Mouse (Mus musculus) T-helper 1 cell (primary cell): Measurements from ENCODE around the gene Arhgef18.

Experiments
- in situ Hi-C: fragments of 300-600 bp; cut with MboI, MseI; formaldehyde crosslinking; loops from one replicate; pipeline ENCODE4 v1.15.1; 2025; ENCODE audit warnings: high pct_unique_total_duplicates

Arhgef18 gene

GRCm38 (mm10) chr8:3392771-3393710, at the start of gene Arhgef18:
Arhgef18 (plus strand) TSS chr8:3393006.
- in situ Hi-C loops, result no loop called here

DNA sequence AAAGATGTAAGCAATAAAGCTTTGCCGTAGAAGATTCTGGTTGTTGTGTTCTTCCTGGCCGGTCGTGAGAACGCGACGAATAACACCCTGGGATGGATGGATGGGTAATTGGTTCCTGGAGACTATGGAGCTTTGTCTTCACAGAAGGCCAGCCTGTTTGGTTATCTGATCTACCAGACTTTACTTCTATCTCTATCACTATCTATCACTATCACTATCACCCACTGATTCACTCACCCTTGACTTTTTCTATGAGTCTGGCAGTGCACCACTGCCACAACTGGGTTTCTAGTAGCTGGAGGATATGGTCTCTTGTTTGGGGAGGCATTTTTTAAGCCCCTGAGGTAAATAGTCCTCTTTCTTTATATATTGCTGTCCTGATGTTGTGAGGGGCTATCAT, 47.5 kb upstream of the Arhgef18 start:
- in situ Hi-C loops, result no loop called here

DNA sequence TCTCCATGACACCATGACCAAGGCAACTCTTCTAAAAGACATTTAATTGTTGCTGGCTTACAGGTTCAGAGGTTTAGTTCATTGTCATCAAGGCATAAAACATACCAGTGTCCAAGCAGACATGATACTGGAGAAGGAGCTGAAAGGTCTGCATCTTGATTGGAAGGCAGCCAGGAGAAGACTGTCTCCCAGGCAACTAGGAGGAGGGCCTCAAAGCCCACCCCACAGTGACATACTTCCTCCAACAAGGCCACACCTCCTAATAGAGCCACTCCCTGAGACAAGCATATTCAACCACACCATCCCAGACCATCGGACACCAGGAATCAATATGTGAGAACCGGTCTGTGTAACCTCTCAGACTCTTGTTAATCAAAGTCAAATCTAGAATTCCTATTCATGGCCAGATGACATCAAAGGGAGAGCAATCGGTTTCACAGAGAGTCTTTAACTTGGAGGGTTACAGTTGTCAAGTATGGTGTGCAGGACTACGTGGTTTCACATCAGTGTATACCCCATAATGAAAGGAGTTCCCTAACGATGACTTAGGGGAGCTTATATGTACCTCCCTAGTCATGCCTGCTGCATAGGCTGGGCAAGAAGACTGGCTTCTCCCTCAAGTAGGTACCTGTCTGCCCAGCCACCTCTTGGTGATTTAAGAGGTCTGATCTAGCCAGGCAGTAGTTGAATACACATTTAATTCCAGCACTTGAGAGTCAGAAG, 46.0 kb upstream of the Arhgef18 start:
- in situ Hi-C loops, result no loop called here

- in situ Hi-C loops, result no loop called here
These were observed 44.5 kb upstream of the Arhgef18 start for GRCm38 (mm10) chr8:3348142-3348823.

- in situ Hi-C loops, result no loop called here
These were observed 42.1 kb upstream of the Arhgef18 start for GRCm38 (mm10) chr8:3350747-3351146.

DNA sequence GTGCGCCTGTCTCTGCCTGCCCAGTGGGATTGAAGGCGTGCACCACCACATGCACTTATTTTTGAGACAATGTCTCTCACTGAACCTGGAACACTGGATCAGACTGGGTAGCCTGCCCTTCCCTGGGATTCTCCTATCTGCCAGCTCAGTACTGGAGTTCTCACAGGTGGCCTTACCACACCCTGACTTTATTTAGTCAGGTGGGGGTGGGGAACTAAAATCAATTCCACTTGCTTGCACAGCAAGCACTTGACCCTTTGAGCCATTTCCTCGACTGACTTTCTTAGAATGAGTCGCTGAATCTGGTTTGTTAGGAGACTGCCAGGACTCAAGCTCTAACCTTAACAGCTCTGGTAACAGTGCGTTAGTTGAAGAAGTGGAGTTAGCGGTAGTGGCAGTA, 40.1 kb upstream of the Arhgef18 start:
- in situ Hi-C loops, result no loop called here

GRCm38 (mm10) chr8:3353189-3353810, 39.5 kb upstream of the Arhgef18 start, which contains the start of gene A430078G23Rik:
A430078G23Rik (plus strand) TSS chr8:3353415.
- in situ Hi-C loops, result no loop called here

- in situ Hi-C loops, result no loop called here
These were observed 38.9 kb upstream of the Arhgef18 start for GRCm38 (mm10) chr8:3353811-3354442.

DNA sequence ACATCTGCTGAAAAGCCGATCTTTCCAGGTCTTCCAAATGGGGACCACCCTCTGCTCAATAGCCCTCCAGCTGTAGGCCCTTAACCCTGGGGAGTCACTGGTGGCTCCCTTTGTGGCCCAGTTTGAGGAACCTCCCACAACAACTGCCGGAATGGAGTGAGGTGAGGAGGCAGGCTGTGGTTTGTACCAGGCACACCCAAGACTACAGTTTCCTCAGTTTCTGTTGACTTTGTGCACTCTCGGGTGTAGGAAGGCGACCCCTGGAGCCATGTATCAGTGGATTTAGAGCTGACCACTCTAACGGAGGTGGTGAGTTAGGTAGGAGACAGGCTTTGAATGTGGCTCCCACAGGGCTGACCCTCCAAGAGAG, 38.4 kb upstream of the Arhgef18 start:
- in situ Hi-C loops, result no loop called here

DNA sequence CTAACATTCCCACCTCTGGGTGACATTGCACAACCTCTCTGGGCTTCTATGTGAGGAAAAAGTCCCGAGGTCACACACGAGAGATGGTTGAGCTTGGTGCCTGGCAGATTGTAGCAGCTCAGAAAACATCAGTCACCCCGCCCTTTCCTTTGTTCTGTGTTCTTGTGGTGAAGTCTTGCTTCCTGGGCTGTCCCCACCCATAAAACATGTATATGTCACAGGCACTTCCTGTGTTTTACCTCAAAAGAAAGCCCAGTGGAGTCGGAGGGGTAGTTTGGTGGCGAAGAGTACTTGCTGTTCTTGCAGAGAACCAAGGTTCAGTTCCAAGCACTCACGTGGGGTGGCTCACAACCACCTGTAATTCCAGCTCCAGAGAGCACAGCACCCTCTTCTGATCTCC, 37.2 kb upstream of the Arhgef18 start:
- in situ Hi-C loops, result no loop called here

DNA sequence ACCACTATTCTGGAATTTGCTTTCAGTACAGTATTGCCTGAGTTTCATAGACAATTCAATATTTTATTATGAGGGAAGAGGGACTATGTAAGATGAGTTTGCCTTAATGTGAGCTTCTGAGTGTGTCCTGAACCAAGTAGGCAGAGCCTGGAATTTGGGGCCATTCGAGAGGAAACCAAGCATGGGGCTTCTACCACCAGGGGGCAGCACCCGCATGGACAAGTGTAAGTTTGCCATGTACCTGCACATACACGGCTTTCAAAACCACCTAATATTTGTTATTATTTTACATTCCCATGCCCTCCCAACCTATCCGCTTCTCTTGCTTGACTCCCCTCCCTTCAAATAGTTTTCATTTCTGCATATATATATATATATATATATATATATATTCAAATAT, 34.7 kb upstream of the Arhgef18 start:
- in situ Hi-C loops, result no loop called here

DNA sequence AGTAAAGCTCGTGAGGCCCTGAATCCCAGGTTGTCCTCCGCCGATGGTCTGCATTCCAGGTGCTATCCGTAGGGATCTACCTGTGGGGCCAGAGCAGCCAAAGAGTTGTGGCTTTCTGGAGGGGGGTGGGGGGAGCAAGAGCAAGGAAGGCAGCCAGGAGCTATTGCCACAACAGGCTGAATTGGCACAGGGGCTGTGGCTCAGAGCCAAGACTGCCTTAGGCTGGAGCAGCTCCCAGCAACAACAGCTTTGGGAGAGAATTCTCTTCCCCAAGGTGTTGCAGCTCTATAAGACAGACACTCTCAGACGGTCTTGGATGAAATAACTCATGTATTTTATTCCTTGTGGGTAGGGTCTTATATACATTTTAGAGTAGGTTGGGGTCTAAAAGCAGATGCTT, 25.7 kb upstream of the Arhgef18 start:
- in situ Hi-C loops, result no loop called here

GRCm38 (mm10) chr8:3368091-3368490, 24.7 kb upstream of the Arhgef18 start:
- in situ Hi-C loops, result no loop called here

DNA sequence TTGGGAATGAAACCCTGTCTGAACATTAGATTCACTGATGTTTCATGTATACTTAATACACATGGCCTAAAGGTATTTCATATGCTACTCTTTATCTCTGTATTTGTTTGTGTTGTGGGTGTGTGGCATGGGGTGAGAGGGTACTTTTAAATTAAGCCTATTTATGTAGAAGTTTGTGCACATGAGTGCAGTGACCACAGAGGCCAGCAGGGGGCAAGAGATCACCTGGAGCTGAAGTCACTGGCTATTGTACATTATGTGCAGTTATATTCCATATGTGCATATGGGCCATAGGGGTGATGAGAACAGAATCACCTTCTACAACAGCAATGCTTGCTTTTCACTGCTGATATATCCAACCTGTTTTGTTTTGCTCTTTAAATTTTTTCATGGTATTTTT, 17.1 kb upstream of the Arhgef18 start:
- in situ Hi-C loops, result no loop called here

DNA sequence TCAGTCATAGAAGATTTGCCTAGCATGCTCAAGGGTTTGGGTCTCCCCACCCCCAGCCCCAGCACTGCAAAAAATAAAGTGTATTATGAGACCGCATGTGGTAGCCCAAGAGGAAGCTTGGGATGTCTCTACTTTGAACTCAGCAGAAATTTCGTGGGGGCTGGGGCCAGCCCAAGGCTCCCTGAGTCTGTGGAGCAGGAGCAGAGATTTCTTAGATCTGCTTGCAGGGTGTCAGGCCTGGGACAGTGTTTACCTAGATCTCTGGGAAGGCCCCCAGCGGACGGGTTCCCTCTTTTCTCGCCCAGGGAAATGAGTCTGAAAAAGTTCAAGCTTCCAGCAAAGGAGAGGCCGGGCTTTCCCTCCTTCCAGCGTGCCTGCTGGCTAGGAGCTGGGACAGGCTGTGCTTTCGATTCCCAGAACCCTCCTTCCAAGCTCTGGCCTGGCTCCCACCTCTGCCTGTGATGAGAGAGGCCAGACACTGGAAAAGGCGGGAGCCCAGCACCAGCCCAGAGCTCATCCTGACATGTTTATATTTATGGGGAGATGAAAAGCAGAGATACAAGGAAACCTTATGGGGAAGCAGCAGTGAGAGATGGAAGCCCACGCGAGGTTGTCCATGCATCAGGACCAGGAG, 16.0 kb upstream of the Arhgef18 start:
- in situ Hi-C loops, result no loop called here

DNA sequence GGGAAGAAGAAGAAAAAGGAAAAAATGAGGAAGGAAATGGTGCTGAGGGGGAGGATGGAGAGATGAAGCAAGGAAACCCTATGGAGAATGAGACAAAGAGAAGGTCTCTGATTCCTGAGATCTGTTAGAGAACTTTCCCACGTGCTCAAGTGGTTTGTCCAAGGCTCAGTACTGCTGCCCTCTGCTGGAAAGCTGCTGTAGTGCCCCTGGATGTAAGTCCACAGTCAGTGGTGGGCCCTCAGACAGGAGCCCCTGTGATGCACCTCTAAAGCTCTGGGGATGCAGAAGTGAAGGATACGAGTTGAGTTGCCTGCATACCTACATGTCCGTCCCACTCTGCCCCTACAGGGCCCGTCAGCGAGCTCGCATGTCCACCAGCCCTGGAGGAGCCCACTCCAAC, 5.5 kb upstream of the Arhgef18 start:
- in situ Hi-C loops, result loop anchor here (10.0 kb wide), 1 partner anchor 288 kb away; the partner anchor contains the start of genes Fcor and Trappc5

DNA sequence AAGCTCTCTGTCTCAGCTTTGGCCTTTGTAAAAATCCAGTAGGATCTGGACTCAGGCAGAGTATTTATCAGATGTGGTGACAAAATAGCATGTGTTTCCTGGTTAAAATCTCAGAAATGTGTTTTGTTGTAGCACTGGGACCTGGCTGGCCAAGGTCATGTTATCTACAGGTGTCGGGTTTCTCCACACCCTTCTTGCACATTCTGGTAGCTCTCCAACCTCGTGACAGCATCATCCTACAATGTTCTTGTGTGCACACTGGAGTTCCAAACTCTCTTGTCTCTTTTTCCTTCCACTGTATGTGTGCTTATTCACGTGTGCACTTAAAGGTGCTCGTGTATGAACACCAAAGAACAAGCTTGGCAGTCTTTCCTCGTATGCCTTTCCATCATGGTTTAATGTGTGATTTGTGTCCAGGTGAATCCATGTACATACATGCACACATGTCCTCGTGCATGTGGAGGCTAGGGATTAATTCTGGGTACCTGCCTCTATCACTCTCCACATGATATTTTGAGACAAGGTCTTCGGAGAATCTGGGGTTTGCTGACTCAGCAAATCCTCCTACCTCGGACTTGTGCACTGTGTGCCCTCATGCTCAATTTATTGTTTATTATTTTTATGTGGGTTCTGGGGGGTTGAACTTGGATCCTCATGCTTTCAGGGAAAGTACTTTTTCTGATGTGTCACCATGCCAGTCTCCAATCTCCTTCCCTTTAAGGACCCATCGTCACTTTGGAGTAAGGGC, 4.0 kb upstream of the Arhgef18 start:
- in situ Hi-C loops, result loop anchor here (10.0 kb wide), 1 partner anchor 286 kb away; the partner anchor contains the start of genes Fcor and Trappc5

DNA sequence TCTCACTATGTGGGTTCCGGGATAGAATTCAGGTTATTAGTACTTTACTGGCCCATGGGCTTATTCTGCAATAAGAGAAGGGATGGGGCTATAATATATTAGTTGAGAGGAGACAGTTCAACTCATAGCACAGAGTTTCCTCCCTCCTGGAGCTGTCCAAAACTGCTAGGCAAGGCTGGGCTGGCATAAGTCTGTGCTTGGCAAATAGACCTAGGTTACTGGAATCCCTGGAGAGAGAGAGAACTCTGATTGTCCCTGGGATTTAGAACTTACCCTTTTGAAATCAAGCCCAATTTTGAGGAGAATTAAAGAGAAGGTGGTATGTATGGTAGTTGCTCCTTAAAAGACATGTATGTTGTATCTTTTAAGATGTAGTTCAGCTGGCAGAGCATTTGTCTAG, 3.3 kb upstream of the Arhgef18 start:
- in situ Hi-C loops, result loop anchor here (10.0 kb wide), 1 partner anchor 285 kb away; the partner anchor contains the start of genes Fcor and Trappc5

DNA sequence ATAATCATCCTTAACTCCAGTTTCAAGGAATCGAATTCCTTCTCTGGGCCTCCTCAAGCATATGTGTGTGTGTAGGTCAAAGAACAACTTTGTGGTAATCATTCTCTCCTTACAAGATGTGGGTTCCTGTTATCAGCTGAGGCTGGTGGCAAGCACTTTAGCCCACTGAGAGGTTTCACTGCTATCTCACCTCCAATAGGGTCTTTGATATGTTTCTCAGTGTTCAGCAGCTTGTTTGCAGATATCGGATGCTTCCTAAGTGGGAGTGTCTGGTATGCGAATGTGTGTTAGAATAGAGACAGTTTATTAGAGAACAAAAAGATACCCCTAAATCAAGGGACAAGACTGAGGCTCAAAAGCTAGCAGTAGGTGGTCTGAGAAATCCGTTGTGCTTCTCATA, 513 bp upstream of the Arhgef18 start:
- in situ Hi-C loops, result no loop called here

DNA sequence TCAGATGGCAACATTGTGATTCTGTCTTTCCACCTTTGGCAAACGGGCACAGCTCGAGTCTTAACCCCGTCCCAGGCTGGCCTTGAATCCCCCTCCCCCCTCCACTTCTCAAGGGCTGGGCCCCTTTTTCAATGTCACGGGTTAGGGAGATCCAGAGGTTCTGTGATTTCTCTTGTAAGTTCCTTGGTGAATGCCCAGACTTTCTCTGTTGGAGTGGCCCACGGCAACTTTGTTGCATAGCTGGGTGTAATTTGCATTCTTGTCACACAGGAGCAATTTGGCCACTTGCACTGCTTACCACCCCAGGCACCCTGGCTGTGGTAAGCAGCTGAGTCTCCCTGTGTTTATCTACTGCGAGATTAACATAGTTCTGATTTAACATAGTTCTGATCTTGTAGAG, 1.8 kb downstream of the Arhgef18 start:
- in situ Hi-C loops, result no loop called here
